In genomic region chr2:157712677-157713076, GRCm38 (mm10) we compare ENCODE assay signal across 17 mouse cellular contexts.
"Had no signal": no experiment of that assay in that cellular context is flagged by ENCODE, and none has a peak within 500 bp of the region (broad histone marks: within the 10 kb centered on the region; RNA-seq: fewer than 3 reads in every experiment).

No protein-coding gene starts in this region.

- ATAC-seq: intestine, postnatal 0 days; liver, embryonic 12.5 days; midbrain, embryonic 13.5 days; midbrain, embryonic 16.5 days had no signal

- H3K9me3 ChIP-seq: hindbrain, embryonic 15.5 days; limb, embryonic 10.5 days; limb, embryonic 13.5 days; liver, embryonic 12.5 days; liver, embryonic 15.5 days; megakaryocyte, embryonic 14.5 days; midbrain, embryonic 10.5 days; midbrain, embryonic 13.5 days; neural tube, embryonic 13.5 days had no signal

- H3K27me3 ChIP-seq: hindbrain, embryonic 15.5 days; limb, embryonic 13.5 days; midbrain, embryonic 13.5 days; neural tube, embryonic 13.5 days had no signal

- H3K4me1 ChIP-seq: liver, embryonic 12.5 days; liver, embryonic 15.5 days; megakaryocyte, embryonic 14.5 days had no signal

- H3K4me2 ChIP-seq: hindbrain, embryonic 15.5 days; limb, embryonic 13.5 days; liver, embryonic 12.5 days; liver, embryonic 15.5 days; midbrain, embryonic 13.5 days; neural tube, embryonic 13.5 days had no signal

- H3K4me3 ChIP-seq: hindbrain, embryonic 15.5 days; limb, embryonic 10.5 days; limb, embryonic 13.5 days; liver, embryonic 12.5 days; liver, embryonic 15.5 days; megakaryocyte, embryonic 14.5 days; midbrain, embryonic 10.5 days; midbrain, embryonic 13.5 days; myocyte; neural tube, embryonic 13.5 days had no signal

- H3K36me3 ChIP-seq: hindbrain, embryonic 15.5 days; limb, embryonic 10.5 days; limb, embryonic 13.5 days; liver, embryonic 12.5 days; liver, embryonic 15.5 days; midbrain, embryonic 10.5 days; midbrain, embryonic 13.5 days; neural tube, embryonic 13.5 days had no signal

- H3K27ac ChIP-seq: hindbrain, embryonic 15.5 days; limb, embryonic 10.5 days; limb, embryonic 13.5 days; liver, embryonic 12.5 days; liver, embryonic 15.5 days; midbrain, embryonic 13.5 days; neural tube, embryonic 13.5 days had no signal

- H3K9ac ChIP-seq: hindbrain, embryonic 15.5 days; limb, embryonic 13.5 days; liver, embryonic 12.5 days; liver, embryonic 15.5 days; midbrain, embryonic 13.5 days; neural tube, embryonic 13.5 days had no signal

- DNase-seq: liver; retina, postnatal 1 day; right cerebral cortex, postnatal 25 days; thymus, adult 18-20 months; thymus, postnatal 4 days had no signal
